ENCODE assay signal across 10 mouse cellular contexts in the genomic region with DNA sequence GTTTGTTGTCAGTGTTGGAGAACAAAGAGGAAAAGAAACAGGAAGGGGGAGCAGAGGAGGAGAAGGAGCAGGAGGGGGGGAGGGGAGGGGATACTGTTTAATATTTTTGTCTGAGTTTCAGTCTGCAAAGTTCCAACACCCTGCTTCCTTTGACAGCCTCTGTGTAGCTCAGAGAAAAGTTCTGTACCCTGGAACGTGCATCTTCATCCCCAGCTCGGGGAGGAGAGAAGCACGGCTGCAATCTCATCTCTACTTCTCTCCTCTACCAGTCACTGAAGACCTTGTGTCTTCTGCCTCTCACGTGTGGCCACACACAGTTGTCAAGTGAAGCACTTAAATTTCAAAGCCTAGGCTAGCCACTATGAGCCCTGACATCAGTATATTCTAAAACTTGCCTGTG. TPM values are rescaled to one million over a fixed set of nuclear protein-coding genes. Genes with fewer than 3 reads are reported as not detected.
DNase-seq lines count a peak whose midpoint lies in the region; ATAC-seq and TF ChIP-seq lines count a peak whose summit lies in the region.
"Had no signal": no experiment of that assay in that cellular context is flagged by ENCODE, and none has a peak within 500 bp of the region (broad histone marks: within the 10 kb centered on the region; RNA-seq: fewer than 3 reads in every experiment).

No protein-coding gene starts in this region.

- intact Hi-C loops in gastrocnemius, adult 2 months (cut with DNase I), result no loop called here

- DNase-seq in gastrocnemius, adult 2 months, result no peak
- DNase-seq in gastrocnemius, postnatal 25 days, result no peak
- no peak for DNase-seq in lung, postnatal 4 days
- DNase-seq in hindbrain, postnatal 0 days (ENCODE audit: low spot score), result no peak
- DNase-seq in adrenal gland, postnatal 14 days, result no peak
- no peak for DNase-seq in thymus, postnatal 25 days
- DNase-seq: spleen, adult 18-20 months had no signal

- TF ChIP-seq CTCF in gastrocnemius, adult 2 months (IDR thresholded peaks at IDR 0.05), result no peak
- TF ChIP-seq CTCF in hindbrain, postnatal 0 days (IDR thresholded peaks at IDR 0.05; ENCODE audit: low read depth), result no peak
- TF ChIP-seq CTCF in olfactory bulb, adult 2 months (IDR thresholded peaks at IDR 0.05; ENCODE audit: insufficient read depth, low read depth, low read length), result no peak

- H3K4me3 ChIP-seq in gastrocnemius, adult 2 months, result peak overlapping the region; percentile 30; the same call in 1 of the 2 replicates
- peak overlapping the region; percentile 8; the same call in 1 of the 2 replicates for H3K4me3 ChIP-seq in lung, embryonic 16.5 days (ENCODE audit: low read length)
- peak overlapping the region; percentile 24 for H3K4me3 ChIP-seq in hindbrain, postnatal 0 days (ENCODE audit: low read length)
- H3K4me3 ChIP-seq in olfactory bulb, adult 2 months (ENCODE audit: insufficient read depth, low read depth, low read length), result peak overlapping the region; percentile 23

- no peaks in the 10 kb centered on the region for H3K36me3 ChIP-seq in lung, embryonic 16.5 days (ENCODE audit: control insufficient read depth, insufficient read depth, low read length)
- H3K36me3 ChIP-seq in hindbrain, postnatal 0 days (ENCODE audit: insufficient read depth, low read length), result no peaks in the 10 kb centered on the region

- H3K9ac ChIP-seq in lung, embryonic 16.5 days (ENCODE audit: low read length), result 0 out of 2 replicates have a peak overlapping the region, but pooled peaks have one; percentile 13
- peak overlapping the region; percentile 18 for H3K9ac ChIP-seq in hindbrain, postnatal 0 days (replicated peaks; ENCODE audit: low read length)

- no peaks in the 10 kb centered on the region for H3K27me3 ChIP-seq in lung, embryonic 16.5 days (ENCODE audit: control insufficient read depth, insufficient read depth, low read depth, low read length)
- H3K27me3 ChIP-seq in hindbrain, postnatal 0 days (ENCODE audit: insufficient read depth, low read length), result no peaks in the 10 kb centered on the region

- H3K4me2 ChIP-seq in lung, embryonic 16.5 days (ENCODE audit: low read depth, low read length), result peak overlapping the region; percentile 40
- H3K4me2 ChIP-seq in hindbrain, postnatal 0 days (ENCODE audit: low read depth, low read length), result peak overlapping the region; percentile 55

- no peaks in the 10 kb centered on the region for H3K4me1 ChIP-seq in lung, embryonic 16.5 days (replicated peaks; ENCODE audit: control insufficient read depth, insufficient read depth, low read length)
- H3K4me1 ChIP-seq in hindbrain, postnatal 0 days (ENCODE audit: insufficient read depth, low read length), result no peaks in the 10 kb centered on the region
- peaks cover 8% of the 10 kb centered on the region for H3K4me1 ChIP-seq in olfactory bulb, adult 2 months (ENCODE audit: control insufficient read depth, insufficient read depth, low read length)

- no peak for TF ChIP-seq POLR2A in olfactory bulb, adult 2 months (IDR thresholded peaks at IDR 0.05; ENCODE audit: insufficient read depth, low read depth, low read length)

- no peaks in the 10 kb centered on the region for H3K9me3 ChIP-seq in lung, embryonic 16.5 days (ENCODE audit: control insufficient read depth, low read length)
- no peaks in the 10 kb centered on the region for H3K9me3 ChIP-seq in hindbrain, postnatal 0 days (ENCODE audit: low read length)

- no peak overlapping the region for H3K27ac ChIP-seq in gastrocnemius, adult 2 months
- no peak overlapping the region for H3K27ac ChIP-seq in lung, embryonic 16.5 days (ENCODE audit: low read length)
- H3K27ac ChIP-seq in hindbrain, postnatal 0 days, result no peak overlapping the region
- no peak overlapping the region for H3K27ac ChIP-seq in olfactory bulb, adult 2 months (ENCODE audit: insufficient read depth, low read depth, low read length)

- ATAC-seq in lung, embryonic 16.5 days (ENCODE audit: low read depth), result no peak
- peak; percentile 63; the same call in 1 of the 2 replicates for ATAC-seq in hindbrain, postnatal 0 days

- WGBS in lung, embryonic 16.5 days, result 35% methylated on average over 4 of the region's 4 CpGs
- WGBS in hindbrain, postnatal 0 days, result 13% methylated on average over 4 of the region's 4 CpGs
- 12% methylated on average over 4 of the region's 4 CpGs for WGBS in olfactory bulb, adult 2 months

RNA-seq across cellular contexts. Expression of a gene that starts 55.1 kb away (rescaled TPM):
- total RNA-seq in gastrocnemius, adult 2 months (2021), result under 1 TPM; 0.10 to 0.11 TPM
- not detected for total RNA-seq in gastrocnemius, postnatal 25 days (2021)
- 0.05 TPM in 1 of 2 replicates, not detected in the other for polyA plus RNA-seq in lung, embryonic 16.5 days (2015; fragmentation: Nextera tagmentation; extraction: Ambion mirVana)
- total RNA-seq in hindbrain, postnatal 0 days (2014; rRNA removed), result not detected in 2 replicates
- polyA plus RNA-seq in hindbrain, postnatal 0 days (2015; fragmentation: Nextera tagmentation; extraction: Ambion mirVana), result 0.03 TPM in 1 of 2 replicates, not detected in the other
- polyA plus RNA-seq in olfactory bulb, adult 2 months (2012; ENCODE audit: insufficient read depth, insufficient read length, low replicate concordance, missing spikeins), result not detected in 2 replicates
- total RNA-seq in adrenal gland, postnatal 14 days (2021), result 0.23 and 0.26 TPM in 2 replicates
- total RNA-seq: layer of hippocampus, postnatal 25 days had no signal

RNA-seq across cellular contexts. Expression of a gene that starts 59.5 kb away (rescaled TPM):
- 10 to 100 TPM; 43.3 to 50.5 TPM for total RNA-seq in gastrocnemius, adult 2 months (2021)
- 10 to 100 TPM; 43.5 to 49.1 TPM for total RNA-seq in gastrocnemius, postnatal 25 days (2021)
- 299 and 329 TPM in 2 replicates for polyA plus RNA-seq in lung, embryonic 16.5 days (2015; fragmentation: Nextera tagmentation; extraction: Ambion mirVana)
- 160 and 162 TPM in 2 replicates for total RNA-seq in hindbrain, postnatal 0 days (2014; rRNA removed)
- 343 and 352 TPM in 2 replicates for polyA plus RNA-seq in hindbrain, postnatal 0 days (2015; fragmentation: Nextera tagmentation; extraction: Ambion mirVana)
- 105 and 158 TPM in 2 replicates for polyA plus RNA-seq in olfactory bulb, adult 2 months (2012; ENCODE audit: insufficient read depth, insufficient read length, low replicate concordance, missing spikeins)
- 180 and 184 TPM in 2 replicates for total RNA-seq in adrenal gland, postnatal 14 days (2021)
